Mouse (Mus musculus): ENCODE measurements around the gene Dusp13. TPM values are rescaled to one million over a fixed set of nuclear protein-coding genes. Genes with fewer than 3 reads are reported as not detected.

Dusp13 gene
- polyA plus RNA-seq, 1 experiment from 2014 or later, result not detected

GRCm38 (mm10) chr14:21691070-21691469, 59.9 kb downstream of the Dusp13 start:
- H3K9me3 ChIP-seq, result peaks cover 4% of the 10 kb centered on the region; the same call in 1 of the 2 replicates
- no peak overlapping the region for H3K27ac ChIP-seq (replicated peaks)
- H3K4me3 ChIP-seq, result no peak overlapping the region
- no peak overlapping the region for H3K9ac ChIP-seq (replicated peaks)
- 94% methylated on average over 3 of the region's 3 CpGs for WGBS
- no peak overlapping the region for H3K4me2 ChIP-seq (replicated peaks)
- peaks cover 10% of the 10 kb centered on the region; the same call in 1 of the 2 replicates for H3K4me1 ChIP-seq
- peaks cover 26% of the 10 kb centered on the region for H3K27me3 ChIP-seq
- no peaks in the 10 kb centered on the region for H3K36me3 ChIP-seq
- no peak for ATAC-seq (ENCODE audit: low FRiP score, low read depth)

- peak overlapping the region; percentile 34 for H3K4me3 ChIP-seq
- no peak overlapping the region for H3K9ac ChIP-seq (replicated peaks)
- H3K27me3 ChIP-seq, result peaks cover 34% of the 10 kb centered on the region
- H3K36me3 ChIP-seq, result no peaks in the 10 kb centered on the region
- WGBS, result 8% methylated on average over 49 of the region's 49 CpGs
- peaks cover 25% of the 10 kb centered on the region for H3K4me1 ChIP-seq
- ATAC-seq (ENCODE audit: low FRiP score, low read depth), result no peak
- H3K27ac ChIP-seq (replicated peaks), result no peak overlapping the region
- peak overlapping the region; percentile 54 for H3K4me2 ChIP-seq (replicated peaks)
- H3K9me3 ChIP-seq, result no peaks in the 10 kb centered on the region
Observed at GRCm38 (mm10) chr14:21686376-21687279, 64.4 kb downstream of the Dusp13 start.

GRCm38 (mm10) chr14:21685411-21686146, 65.4 kb downstream of the Dusp13 start:
- Histone ChIP-seq H3K9ac (replicated peaks) (no peak overlapping the region), H3K9me3 (no peaks in the 10 kb centered on the region), H3K4me1 (peaks cover 25% of the 10 kb centered on the region), H3K4me3 (no peak overlapping the region), H3K27me3 (peaks cover 34% of the 10 kb centered on the region), H3K36me3 (no peaks in the 10 kb centered on the region), H3K4me2 (replicated peaks) (no peak overlapping the region), H3K27ac (replicated peaks) (no peak overlapping the region)
- WGBS, result 87% methylated on average over 10 of the region's 10 CpGs
- no peak for ATAC-seq (ENCODE audit: low FRiP score, low read depth)

- H3K27ac ChIP-seq (replicated peaks), result no peak overlapping the region
- whole genome bisulfite sequencing, result 75% methylated on average over 4 of the region's 4 CpGs
- H3K4me1 ChIP-seq, result peaks cover 33% of the 10 kb centered on the region
Observed at GRCm38 (mm10) chr14:21683834-21684233, 67.1 kb downstream of the Dusp13 start.

More at GRCm38 (mm10) chr14:21683834-21684233, 67.1 kb downstream of the Dusp13 start:
- Histone ChIP-seq H3K9me3 (no peaks in the 10 kb centered on the region), H3K4me2 (replicated peaks) (no peak overlapping the region), H3K36me3 (no peaks in the 10 kb centered on the region), H3K9ac (replicated peaks) (no peak overlapping the region), H3K4me3 (no peak overlapping the region), H3K27me3 (peaks cover 34% of the 10 kb centered on the region)
- no peak for ATAC-seq (ENCODE audit: low FRiP score, low read depth)

Other genes with a start within 250 kb of the Dusp13 start
- 0.27 TPM in 1 of 2 replicates, not detected in the other for gene Dupd1, start 36.6 kb downstream of the Dusp13 start, polyA plus RNA-seq (2016; fragmentation: Nextera tagmentation; extraction: Ambion mirVana)
- gene Samd8, start 650 bp downstream of the Dusp13 start, polyA plus RNA-seq (2016; fragmentation: Nextera tagmentation; extraction: Ambion mirVana), result 14.3 and 15.4 TPM in 2 replicates
- 253 and 275 TPM in 2 replicates for gene Vdac2, start 74.1 kb upstream of the Dusp13 start, polyA plus RNA-seq (2016; fragmentation: Nextera tagmentation; extraction: Ambion mirVana)
- 13.4 and 14.6 TPM in 2 replicates for gene Comtd1, start 97.8 kb upstream of the Dusp13 start, polyA plus RNA-seq (2016; fragmentation: Nextera tagmentation; extraction: Ambion mirVana)
- gene Zfp503, start 238.4 kb upstream of the Dusp13 start, polyA plus RNA-seq (2016; fragmentation: Nextera tagmentation; extraction: Ambion mirVana), result 19.4 and 22.4 TPM in 2 replicates

All from midbrain, embryonic 12.5 days (tissue).